Mouse (Mus musculus): Measurements from ENCODE around the gene Slc12a8. TPM values are rescaled to one million over a fixed set of nuclear protein-coding genes. Genes with fewer than 3 reads are reported as not detected.

Gene Slc12a8
- total RNA-seq (2023; ENCODE audit: inconsistent age) = 0.29 to 0.51 TPM (median 0.48 TPM) in 3 of 4 replicates, not detected in the other

DNA sequence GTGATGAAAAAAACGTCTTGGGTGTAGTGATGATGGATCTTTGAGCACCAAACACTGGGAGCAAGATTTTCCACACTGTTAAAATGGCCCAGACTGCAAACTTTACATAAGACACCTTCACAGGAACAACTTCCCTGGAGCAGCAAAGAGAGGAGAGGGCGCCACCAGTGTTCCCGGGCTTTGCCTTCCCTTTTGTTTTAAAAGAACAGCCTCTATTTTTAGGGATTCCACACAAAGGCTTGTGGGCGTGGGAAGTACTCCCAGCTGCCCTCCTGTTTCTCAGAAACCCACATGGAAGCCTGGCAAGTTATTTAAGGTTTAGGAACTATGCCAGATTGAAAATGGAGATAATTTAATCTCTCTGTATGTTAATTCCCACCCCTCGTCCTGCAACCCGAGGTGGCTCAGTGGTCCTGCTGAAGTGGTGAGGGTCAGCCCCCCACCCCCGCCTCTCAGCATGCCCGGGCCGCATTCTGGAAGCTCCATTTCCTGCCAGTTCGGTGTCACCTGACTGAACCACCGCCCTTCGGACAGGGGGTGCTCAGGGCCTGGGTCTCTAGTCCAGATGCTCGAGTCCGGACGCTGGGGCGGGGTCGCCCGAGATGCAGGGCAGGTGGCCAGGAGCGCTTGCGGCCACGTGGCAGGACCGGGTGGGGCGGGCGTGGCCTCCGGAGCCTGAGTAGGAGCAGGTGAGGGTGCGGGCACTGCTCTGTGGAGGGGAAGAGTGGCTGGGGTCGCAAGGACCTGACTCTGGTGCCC, at the start of gene Slc12a8:
Gene Slc12a8, plus strand, starts transcription at position 522 of the 759 bp plus-strand sequence.

GRCm38 (mm10) chr16:33684162-33684702, 167.1 kb downstream of the Slc12a8 start, which contains the start of gene Heg1:
Gene Heg1, plus strand, starts transcription at chr16:33684370.

Other genes starting within 250 kb of the Slc12a8 start
- gene Zfp148, start 136.5 kb upstream of the Slc12a8 start, total RNA-seq (2023; ENCODE audit: inconsistent age) = 72.7 to 81.5 TPM (median 74.5 TPM) in 4 replicates
- 106 to 112 TPM (median 108 TPM) in 4 replicates for gene Heg1, start 167.0 kb downstream of the Slc12a8 start, total RNA-seq (2023; ENCODE audit: inconsistent age)

Data from B cell, adult (primary cell).